Mouse (Mus musculus) right cerebral cortex, postnatal 36 days (tissue): ENCODE measurements at regions not wholly inside any gene's neighbourhood (a gene's known extent, or its start where the extent isn't known, plus 50 kb on each side); places are given as distances from the start of the nearest gene placed in this dataset.

Source experiments
- DNase-seq, 2 experiments: peaks; one replicate each; pipeline ENCODE4 v3.0.0; 2022; ENCODE audit warnings: low spot score in 2 of 2, mixed read lengths in 1 of 2

- DNase-seq, result no peak
Measured at GRCm38 (mm10) chr14:61696290-61696842, 89.1 kb downstream of the Kcnrg start.

GRCm38 (mm10) chr14:61696886-61697554, 89.8 kb downstream of the Kcnrg start:
- DNase-seq, result no peak

GRCm38 (mm10) chr14:61697704-61698103, 90.4 kb downstream of the Kcnrg start:
- no peak for DNase-seq

- DNase-seq, result no peak
Measured at GRCm38 (mm10) chr14:61698358-61699055, 91.2 kb downstream of the Kcnrg start.

GRCm38 (mm10) chr14:61699638-61700037, 92.4 kb downstream of the Kcnrg start:
- no peak for DNase-seq

GRCm38 (mm10) chr14:61701131-61701530, 93.9 kb downstream of the Kcnrg start:
- DNase-seq, result no peak

- DNase-seq, result no peak
Measured at GRCm38 (mm10) chr14:61703916-61704315, 96.7 kb downstream of the Kcnrg start.

- no peak for DNase-seq
Measured at GRCm38 (mm10) chr14:61706984-61707383, 99.7 kb downstream of the Kcnrg start.

- DNase-seq, result no peak
Measured at GRCm38 (mm10) chr14:61708331-61708730, 101.1 kb downstream of the Kcnrg start.

GRCm38 (mm10) chr14:61715746-61716145, 108.5 kb downstream of the Kcnrg start:
- DNase-seq, result no peak

GRCm38 (mm10) chr14:61718392-61719124, 111.3 kb downstream of the Kcnrg start:
- no peak for DNase-seq

GRCm38 (mm10) chr14:61721302-61721701, 114.0 kb downstream of the Kcnrg start:
- DNase-seq, result no peak

- no peak for DNase-seq
Measured at GRCm38 (mm10) chr14:61724942-61725341, 117.7 kb downstream of the Kcnrg start.

GRCm38 (mm10) chr14:61728562-61728961, 121.3 kb downstream of the Kcnrg start:
- no peak for DNase-seq

- no peak for DNase-seq
Measured at GRCm38 (mm10) chr14:61735541-61735940, 128.3 kb downstream of the Kcnrg start.

- no peak for DNase-seq
Measured at GRCm38 (mm10) chr14:61736384-61737322, 129.4 kb downstream of the Kcnrg start.

- no peak for DNase-seq
Measured at GRCm38 (mm10) chr14:61737504-61738040, 130.3 kb downstream of the Kcnrg start.

GRCm38 (mm10) chr14:61739453-61739852, 132.2 kb downstream of the Kcnrg start:
- DNase-seq, result no peak

- DNase-seq, result no peak
Measured at GRCm38 (mm10) chr14:61743855-61744408, 136.7 kb downstream of the Kcnrg start.

- no peak for DNase-seq
Measured at GRCm38 (mm10) chr14:61753421-61753820, 146.2 kb downstream of the Kcnrg start.

- no peak for DNase-seq
Measured at GRCm38 (mm10) chr14:61756651-61757050, 149.4 kb downstream of the Kcnrg start.
